Mouse (Mus musculus) lung, postnatal 36 days (tissue): Measurements from ENCODE around the gene Fam107a.
"Not testable (repeated sequence)": the region's sequence is repeated elsewhere in the genome, so short reads cannot be mapped to it uniquely, and the experiment has no call there.

Experiments
- DNase-seq: peaks from one replicate; pipeline ENCODE4 v3.0.0; 2022; ENCODE audit warnings: mixed read lengths

Fam107a gene

DNA sequence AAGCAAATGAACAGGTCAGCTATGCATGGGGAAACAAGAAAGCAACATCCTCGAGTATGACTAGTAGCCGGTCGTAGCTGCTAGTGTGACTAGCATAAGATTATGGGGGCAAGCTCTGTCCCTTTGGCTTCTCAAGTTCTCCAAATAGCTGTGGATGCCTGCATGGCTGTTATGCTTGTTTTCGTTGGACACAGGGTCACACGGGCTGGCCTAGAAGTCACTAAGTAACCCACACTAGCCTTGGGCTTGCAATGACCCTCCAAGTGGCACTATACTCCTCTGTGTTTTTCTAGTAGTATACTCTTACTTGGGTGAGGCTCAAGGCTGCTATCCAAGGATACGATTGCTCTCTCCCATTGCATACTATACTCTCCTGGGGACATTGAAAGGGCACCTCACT lies 2.7 kb downstream of the Fam107a start:
- no peak for DNase-seq

- DNase-seq: peak; percentile 51
Measured at GRCm38 (mm10) chr14:8314536-8314935, 3.3 kb downstream of the Fam107a start.

DNA sequence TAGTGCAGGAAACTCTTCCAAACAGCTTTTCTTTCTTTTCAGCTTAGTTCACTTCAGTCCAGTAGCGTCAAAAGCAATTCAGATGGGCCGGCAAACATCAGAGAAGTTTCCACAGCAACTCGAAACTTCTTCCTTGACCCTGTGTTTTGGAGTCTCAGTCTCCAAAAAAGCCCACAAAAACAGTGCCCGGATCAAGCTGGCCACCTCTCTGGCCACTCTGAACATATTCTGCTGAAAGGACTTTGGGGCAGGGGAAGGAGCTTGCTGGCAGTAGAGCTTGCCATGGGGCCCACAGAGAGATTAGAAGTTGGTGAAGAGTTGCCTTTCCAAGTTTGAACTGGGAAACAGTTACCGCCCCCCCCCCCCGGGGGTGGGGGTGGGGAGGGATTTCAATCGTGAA lies 3.9 kb downstream of the Fam107a start:
- no peak for DNase-seq

DNA sequence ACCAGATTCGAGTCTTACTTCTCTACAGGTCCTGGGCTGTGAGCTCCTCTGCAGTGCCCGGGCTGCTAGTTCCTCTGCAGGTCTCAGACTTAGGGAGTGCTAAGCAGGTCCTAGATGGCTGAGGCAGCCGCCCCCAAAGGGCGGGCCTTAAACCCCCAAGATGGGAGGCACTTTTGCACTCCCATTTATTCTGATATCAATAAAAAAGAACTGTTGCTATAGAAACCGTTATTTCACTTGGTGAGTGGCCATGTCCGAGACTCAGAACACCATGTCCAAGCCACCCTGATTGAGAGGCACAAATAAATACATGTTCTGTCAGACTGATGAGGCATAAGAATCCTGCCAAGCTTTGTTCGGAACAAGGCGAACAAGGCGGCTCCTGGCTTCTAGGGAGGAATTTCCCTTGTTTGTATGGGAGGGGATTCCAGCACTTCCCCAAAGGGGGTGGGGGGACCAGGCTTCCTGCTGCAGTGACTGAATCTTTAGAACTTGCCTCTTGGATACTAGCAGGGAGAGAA lies 8.1 kb downstream of the Fam107a start:
- DNase-seq: peak; percentile 85

DNA sequence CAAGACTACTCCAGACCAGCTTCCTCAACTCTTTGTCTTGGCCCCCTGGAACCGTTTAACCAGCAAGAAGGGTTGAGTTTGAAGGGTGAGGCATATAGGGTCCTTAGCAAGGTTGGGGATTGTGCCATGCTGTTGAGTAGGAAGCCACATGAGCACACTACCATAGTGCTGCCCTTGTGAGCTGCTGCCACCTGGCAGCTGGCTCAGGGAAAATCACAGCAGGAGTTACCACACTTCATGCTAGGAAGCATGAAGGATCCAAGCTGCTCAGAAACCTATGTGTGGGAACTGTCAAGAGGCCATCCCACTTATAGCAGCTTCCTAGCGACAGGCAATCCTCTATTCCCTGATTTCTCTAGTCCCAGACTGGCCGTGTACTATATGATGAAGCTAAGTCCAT lies 9.2 kb downstream of the Fam107a start:
- DNase-seq: no peak

DNA sequence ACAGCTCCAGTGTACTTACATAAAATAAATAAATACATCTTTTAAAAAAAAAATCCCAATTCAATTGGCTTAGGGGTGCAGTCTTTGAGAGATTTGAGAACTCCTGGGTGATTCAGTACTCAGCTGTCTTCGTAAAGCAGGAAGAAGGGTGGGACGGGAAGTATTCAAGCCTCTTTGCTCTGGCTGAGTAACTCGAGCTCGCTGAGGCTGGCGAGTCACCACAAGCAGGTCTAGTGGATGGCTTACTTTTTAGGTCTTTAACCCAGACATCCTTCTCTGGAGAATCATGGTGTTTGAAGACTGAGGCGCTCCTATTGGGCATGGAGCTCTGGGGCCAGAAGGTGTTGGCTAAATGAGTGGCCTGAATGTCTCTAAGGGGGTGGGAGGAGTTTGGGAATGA lies 10.9 kb downstream of the Fam107a start:
- no peak for DNase-seq

DNA sequence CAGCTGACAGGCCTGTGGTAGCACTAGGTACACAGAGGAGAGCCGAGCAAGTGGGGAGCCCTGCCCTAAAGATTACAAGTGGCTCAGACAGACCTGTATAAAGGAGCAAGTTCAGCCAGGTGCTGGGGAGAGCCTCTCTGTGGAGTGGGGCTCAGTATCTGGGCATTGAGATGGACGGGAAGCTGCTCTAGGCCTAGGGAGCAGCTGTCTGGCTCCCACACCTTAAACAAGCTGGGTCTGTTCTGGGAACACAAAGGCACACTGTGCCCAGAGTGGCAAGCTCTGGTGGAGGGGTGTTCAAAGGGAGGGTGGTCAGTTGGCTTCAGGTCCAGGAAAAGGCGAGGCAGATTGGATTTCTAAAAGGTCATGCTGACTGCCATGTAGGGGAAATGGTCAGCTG lies 12.8 kb downstream of the Fam107a start:
- peak; percentile 48 for DNase-seq

DNA sequence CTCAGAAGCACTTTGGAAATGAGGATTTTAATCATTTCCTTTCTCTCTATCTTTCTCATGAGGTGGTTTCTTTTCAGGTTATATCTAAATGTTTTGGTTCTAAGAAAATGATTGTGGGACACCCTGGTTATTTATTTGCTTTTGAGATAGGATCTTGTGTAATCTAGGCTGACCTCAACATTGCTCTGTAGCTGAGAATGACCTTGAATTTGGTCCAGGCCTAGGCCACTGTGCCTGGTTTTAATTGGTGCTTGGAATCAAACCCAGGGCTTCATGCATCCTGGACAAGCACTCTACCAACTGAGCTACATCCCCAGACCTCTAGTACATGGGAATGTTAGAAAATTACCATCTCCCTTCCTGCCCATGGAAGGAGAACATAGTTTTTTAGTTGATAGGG lies 13.7 kb downstream of the Fam107a start:
- no peak for DNase-seq

GRCm38 (mm10) chr14:8302687-8303086 lies 15.1 kb downstream of the Fam107a start:
- no peak for DNase-seq

GRCm38 (mm10) chr14:8300281-8300680 lies 17.5 kb downstream of the Fam107a start:
- peak; percentile 88 for DNase-seq

GRCm38 (mm10) chr14:8297889-8298293 lies 19.9 kb downstream of the Fam107a start:
- peak; percentile 80 for DNase-seq

- DNase-seq: no peak
Measured at GRCm38 (mm10) chr14:8294257-8294656, 23.6 kb downstream of the Fam107a start.

GRCm38 (mm10) chr14:8286595-8286994 lies 31.2 kb downstream of the Fam107a start:
- DNase-seq: peak; percentile 50

GRCm38 (mm10) chr14:8283784-8284183 lies 34.0 kb downstream of the Fam107a start:
- no peak for DNase-seq

DNA sequence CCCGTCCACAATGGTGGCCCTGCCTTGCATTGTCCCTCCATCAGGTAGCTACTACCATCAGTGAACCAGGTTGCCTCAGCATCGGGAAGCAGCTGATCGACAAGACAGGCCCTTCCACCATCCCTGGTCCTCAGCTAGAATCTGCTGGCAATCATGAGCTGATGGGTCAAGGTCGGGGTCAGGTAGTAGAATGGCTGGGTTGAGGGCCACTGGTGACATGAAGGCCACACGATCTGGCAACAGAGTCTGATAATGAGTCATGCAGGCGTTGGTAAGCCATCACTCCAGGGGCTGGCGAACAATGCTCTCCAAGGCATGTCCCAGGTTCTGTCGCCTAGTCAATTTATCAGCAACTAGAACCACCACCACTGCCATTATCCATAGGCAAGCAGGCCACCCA lies 46.5 kb downstream of the Fam107a start:
- not testable (repeated sequence) for DNase-seq

DNA sequence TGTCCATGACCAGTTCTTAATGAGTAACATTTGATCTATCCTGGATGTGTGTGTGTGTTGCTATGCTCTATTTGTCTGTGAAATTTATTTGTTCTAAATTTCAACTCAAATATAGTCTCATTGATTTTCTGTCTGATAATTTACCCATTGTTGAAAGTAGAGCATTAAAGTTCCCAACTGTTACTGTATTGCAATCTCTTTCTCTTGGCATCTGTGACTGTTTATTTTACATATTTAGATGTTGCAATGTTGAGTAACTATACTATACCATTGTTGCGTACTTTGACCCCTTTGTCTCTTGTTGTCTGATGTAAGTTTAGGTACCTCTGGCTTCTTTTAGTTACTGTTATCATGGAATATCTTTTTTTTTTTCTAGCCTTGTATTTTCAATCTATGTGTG lies 53.4 kb downstream of the Fam107a start:
- DNase-seq: no peak

DNA sequence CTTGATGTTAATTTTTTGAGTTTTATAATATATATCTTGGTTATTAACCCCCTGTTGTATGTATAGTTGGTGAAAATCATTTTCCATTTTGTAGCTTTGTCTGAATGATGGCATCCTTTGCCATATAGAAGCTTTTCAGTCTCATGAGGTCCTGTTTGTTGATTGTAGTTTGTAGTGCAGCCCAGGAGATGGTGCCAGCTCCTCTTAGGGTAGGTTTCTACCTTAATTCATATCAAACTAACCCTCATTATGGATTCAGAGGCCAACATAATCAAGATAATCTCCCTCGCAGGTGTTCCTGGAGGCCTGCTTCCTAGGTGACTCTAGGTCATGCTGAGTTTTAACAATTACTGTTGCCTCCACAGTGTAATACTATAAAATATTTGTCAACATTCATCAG lies 55.6 kb downstream of the Fam107a start:
- DNase-seq: no peak

GRCm38 (mm10) chr14:8260214-8260613 lies 57.6 kb downstream of the Fam107a start:
- no peak for DNase-seq

DNA sequence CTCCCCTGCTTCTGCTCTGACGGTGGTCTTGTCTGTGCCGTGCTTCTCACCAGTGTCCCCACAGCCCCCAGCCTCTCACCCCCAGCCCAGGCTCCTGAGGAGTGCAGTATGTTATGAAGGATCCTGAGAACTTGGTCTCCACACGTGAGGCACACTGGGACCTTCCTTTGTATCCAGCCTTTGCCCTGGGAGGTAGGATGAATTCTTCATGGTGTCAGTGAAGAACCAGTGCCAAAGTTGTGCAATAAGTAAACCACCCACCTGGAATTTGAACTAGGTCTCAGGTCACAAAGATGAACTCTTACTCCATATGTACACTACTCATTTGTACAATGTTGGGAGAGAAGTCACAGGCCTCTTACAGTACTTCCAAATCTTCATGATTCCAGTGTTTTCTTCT lies 58.7 kb downstream of the Fam107a start, which contains the start of gene Acox2:
Gene Acox2, minus strand, starts transcription at position 188 of the 400 bp plus-strand sequence.
- DNase-seq: no peak

- peak; percentile 69 for DNase-seq
Measured at GRCm38 (mm10) chr14:8258752-8259151, 59.1 kb downstream of the Fam107a start.

GRCm38 (mm10) chr14:8258335-8258627 lies 59.5 kb downstream of the Fam107a start:
- DNase-seq: no peak

- DNase-seq: no peak
Measured at GRCm38 (mm10) chr14:8257521-8258334, 60.1 kb downstream of the Fam107a start.

- no peak for DNase-seq
Measured at GRCm38 (mm10) chr14:8256881-8257280, 60.9 kb downstream of the Fam107a start.

GRCm38 (mm10) chr14:8256072-8256471 lies 61.8 kb downstream of the Fam107a start:
- no peak for DNase-seq
